Mouse (Mus musculus) ES-E14 (cell line): Measurements from ENCODE around the gene Mllt10. TPM values are rescaled to one million over a fixed set of nuclear protein-coding genes. Genes with fewer than 3 reads are reported as not detected.

ENCODE experiments used
- DNase-seq: peaks from one replicate; pipeline ENCODE4 v3.0.0-alpha.2; 2013; ENCODE audit warnings: low read depth, low spot score
- H3K27ac ChIP-seq: 2 replicates; pipeline ENCODE4 v1.5.1; 2012; ENCODE audit warnings: low read depth, mild to moderate bottlenecking, low read length, moderate library complexity, mixed read lengths; ENCODE audit not compliant: poor library complexity, insufficient read depth, severe bottlenecking
- H3K36me3 ChIP-seq: 2 replicates; pipeline ENCODE4 v1.6.1; 2012; ENCODE audit warnings: mild to moderate bottlenecking, low read length, moderate library complexity, mixed read lengths; ENCODE audit not compliant: control insufficient read depth, poor library complexity, insufficient read depth, severe bottlenecking
- H3K4me1 ChIP-seq, 2 experiments: fragments of 150-350 bp in 1 of 2; sonication (generic) in 1 of 2; 2 replicates each; pipeline ENCODE4 v1.6.1; 2012; ENCODE audit warnings: low read length in 2 of 2, mild to moderate bottlenecking in 1 of 2, mixed read lengths in 1 of 2; ENCODE audit not compliant: control insufficient read depth in 2 of 2, insufficient read depth in 2 of 2, poor library complexity in 1 of 2
- H3K4me3 ChIP-seq, 2 experiments: fragments of 150-350 bp in 1 of 2; sonication (generic) in 1 of 2; 2 replicates each; pipeline ENCODE4 v1.5.1; 2012; ENCODE audit warnings: low read length in 2 of 2, low read depth in 1 of 2, mild to moderate bottlenecking in 1 of 2, mixed read lengths in 1 of 2; ENCODE audit not compliant: insufficient read depth in 1 of 2, poor library complexity in 1 of 2, severe bottlenecking in 1 of 2
- H3K9ac ChIP-seq: 2 replicates; pipeline ENCODE4 v1.6.1; 2012; ENCODE audit warnings: low read depth, mild to moderate bottlenecking, low read length, mixed read lengths; ENCODE audit not compliant: poor library complexity, insufficient read depth, severe bottlenecking
- H3K9me3 ChIP-seq: fragments of 150-350 bp; sonication (generic); 2 replicates; pipeline ENCODE4 v1.6.1; 2012; ENCODE audit warnings: low read depth, mild to moderate bottlenecking, low read length; ENCODE audit not compliant: control insufficient read depth, insufficient read depth
- CHD2 ChIP-seq: IDR thresholded peaks from 2 replicates; pipeline ENCODE4 v1.6.1; 2014; ENCODE audit warnings: mild to moderate bottlenecking, low read depth, low read length, inconsistent platforms
- HCFC1 ChIP-seq: IDR thresholded peaks from 2 replicates; pipeline ENCODE4 v1.6.1; 2012; ENCODE audit warnings: low read length, inconsistent platforms, borderline replicate concordance; ENCODE audit not compliant: insufficient read depth
- MAFK ChIP-seq: IDR thresholded peaks from 2 replicates; pipeline ENCODE4 v1.6.1; 2014; ENCODE audit warnings: mild to moderate bottlenecking, low read depth, low read length, inconsistent platforms; ENCODE audit not compliant: insufficient read depth
- ZC3H11A ChIP-seq: IDR thresholded peaks from 2 replicates; pipeline ENCODE4 v1.6.1; 2012; ENCODE audit warnings: low read depth, mild to moderate bottlenecking, inconsistent platforms, low read length, borderline replicate concordance
- ZNF384 ChIP-seq: IDR thresholded peaks from 2 replicates; pipeline ENCODE4 v1.6.1; 2012; ENCODE audit warnings: low read depth, low read length, inconsistent platforms
- in situ Hi-C, 2 experiments: fragments of 600-800 bp; cut with MboI; formaldehyde crosslinking; loops; one replicate each; pipeline ENCODE4 v1.15.1; 2025; ENCODE audit warnings: low sequenced_read_pairs in 2 of 2, inconsistent platforms in 1 of 2; ENCODE audit not compliant: unreplicated experiment in 2 of 2
- total RNA-seq: library from RNA; depleted of rRNA; stranded (reverse); fragments of 300-350 nt; gene quantifications from 2 replicates; pipeline ENCODE4 v1.2.3, GENCODE M21; 2012

Mllt10 gene
- total RNA-seq, 1 experiment = 40.7 TPM

DNA sequence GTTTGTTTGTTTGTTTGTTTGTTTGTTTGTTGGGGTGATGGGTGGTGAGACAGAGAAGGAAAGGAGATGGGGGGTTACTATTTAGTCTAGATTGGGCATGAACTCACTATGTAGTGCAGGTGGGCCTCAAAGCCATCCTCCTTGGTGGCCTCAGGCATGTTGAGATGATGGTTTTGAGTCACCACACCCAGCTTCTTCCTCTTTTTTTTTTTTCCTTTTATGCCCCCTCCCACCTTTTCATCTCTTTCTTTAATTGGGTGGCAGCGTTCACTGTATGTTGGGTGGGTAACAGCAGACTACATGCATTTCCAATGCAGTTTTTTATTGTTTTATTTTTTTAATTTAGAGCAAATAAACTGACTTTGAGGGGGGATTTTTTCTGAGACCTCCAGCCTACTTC, 38.4 kb upstream of the Mllt10 start:
- Histone ChIP-seq H3K4me3 (no peak overlapping the region), H3K9me3 (peaks cover 4% of the 10 kb centered on the region; the same call in 1 of the 2 replicates), H3K36me3 (no peaks in the 10 kb centered on the region), H3K4me1 (no peaks in the 10 kb centered on the region), H3K9ac (no peak overlapping the region), H3K27ac (no peak overlapping the region)
- DNase-seq = no peak
- in situ Hi-C loops = no loop called here
- TF ChIP-seq CHD2 (no peak), HCFC1 (no peak), MAFK (no peak), ZNF384 (no peak), ZC3H11A (no peak)

DNA sequence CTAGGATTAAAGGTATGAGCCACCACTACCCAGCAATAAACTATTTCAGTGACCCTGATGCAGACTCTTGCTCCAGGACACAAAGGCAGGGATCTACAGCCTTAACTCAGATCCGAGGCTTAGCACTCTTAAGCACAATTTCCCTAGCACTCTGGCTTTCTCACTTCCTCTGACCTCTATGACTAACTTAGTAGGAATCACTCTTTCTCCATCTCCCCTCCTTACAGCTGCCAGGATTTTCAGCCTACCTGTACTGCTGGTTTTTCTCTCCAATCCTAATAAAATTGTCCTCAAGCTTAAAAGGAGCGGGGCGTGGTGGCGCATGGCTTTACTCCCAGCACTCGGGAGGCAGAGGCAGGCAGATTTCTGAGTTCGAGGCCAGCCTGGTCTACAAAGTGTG, 37.7 kb upstream of the Mllt10 start:
- no peaks in the 10 kb centered on the region for H3K4me1 ChIP-seq
- TF ChIP-seq CHD2 = no peak
- TF ChIP-seq ZC3H11A = no peak
- no peak for TF ChIP-seq MAFK
- no peak for TF ChIP-seq ZNF384
- TF ChIP-seq HCFC1 = no peak
- H3K27ac ChIP-seq = no peak overlapping the region
- H3K36me3 ChIP-seq = no peaks in the 10 kb centered on the region
- no peak overlapping the region for H3K9ac ChIP-seq
- no peak for DNase-seq
- H3K4me3 ChIP-seq = no peak overlapping the region
- in situ Hi-C loops = no loop called here
- peaks cover 4% of the 10 kb centered on the region; the same call in 1 of the 2 replicates for H3K9me3 ChIP-seq

DNA sequence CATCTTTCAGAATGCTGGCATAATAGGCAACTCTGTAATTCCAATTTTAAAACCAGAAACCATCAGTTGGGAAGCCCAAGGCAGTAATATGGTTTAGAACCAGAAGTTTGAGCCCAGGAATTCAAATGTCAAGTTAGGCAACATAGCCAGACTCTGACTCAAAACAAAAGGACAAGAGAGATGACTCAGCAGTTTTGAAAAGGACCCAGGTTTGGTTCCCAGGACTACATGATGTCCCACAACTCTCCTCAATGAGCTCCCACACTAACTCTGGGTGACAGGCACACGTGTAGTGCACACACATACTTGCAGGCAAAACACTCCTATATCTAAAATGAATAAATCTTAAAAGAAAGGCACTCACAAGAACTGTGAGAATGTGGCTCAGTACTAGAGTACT, 35.9 kb upstream of the Mllt10 start:
- peak; percentile 94 for TF ChIP-seq MAFK
- no peak for TF ChIP-seq ZNF384
- TF ChIP-seq ZC3H11A = no peak
- TF ChIP-seq CHD2 = no peak
- Histone ChIP-seq H3K4me3 (no peak overlapping the region), H3K9me3 (peaks cover 4% of the 10 kb centered on the region; the same call in 1 of the 2 replicates), H3K4me1 (no peaks in the 10 kb centered on the region), H3K9ac (no peak overlapping the region), H3K27ac (peak overlapping the region; percentile 47; the same call in 1 of the 2 replicates), H3K36me3 (no peaks in the 10 kb centered on the region)
- DNase-seq = no peak
- in situ Hi-C loops = no loop called here

DNA sequence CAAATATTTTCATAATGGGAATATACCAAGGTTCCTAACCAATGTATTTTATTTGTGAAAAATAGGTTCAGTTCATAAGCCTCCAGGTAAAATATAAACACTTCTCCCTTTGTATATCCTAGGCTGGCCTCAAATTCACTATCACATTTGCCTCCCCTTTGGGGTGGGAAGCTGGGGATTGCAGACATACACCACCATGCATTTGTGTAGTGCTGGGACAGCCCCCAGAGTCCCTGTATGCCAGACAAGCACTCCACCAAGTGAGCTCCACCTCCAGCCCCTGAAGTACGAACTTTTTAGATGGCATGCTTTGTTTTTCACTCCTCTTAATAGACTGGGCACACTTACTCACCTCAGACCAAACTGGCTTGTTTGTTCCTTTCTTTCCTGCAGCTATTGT, 32.2 kb upstream of the Mllt10 start:
- H3K9ac ChIP-seq = no peak overlapping the region
- TF ChIP-seq HCFC1 (no peak), ZC3H11A (no peak), ZNF384 (no peak), CHD2 (no peak), MAFK (no peak)
- in situ Hi-C loops = no loop called here
- H3K4me1 ChIP-seq = peaks cover 0 to 3% of the 10 kb centered on the region in 2 experiments; a peak in 2 of 4 replicates
- no peak overlapping the region for H3K4me3 ChIP-seq
- H3K9me3 ChIP-seq = peaks cover 4% of the 10 kb centered on the region; the same call in 1 of the 2 replicates
- no peak overlapping the region for H3K27ac ChIP-seq
- H3K36me3 ChIP-seq = no peaks in the 10 kb centered on the region
- no peak for DNase-seq

DNA sequence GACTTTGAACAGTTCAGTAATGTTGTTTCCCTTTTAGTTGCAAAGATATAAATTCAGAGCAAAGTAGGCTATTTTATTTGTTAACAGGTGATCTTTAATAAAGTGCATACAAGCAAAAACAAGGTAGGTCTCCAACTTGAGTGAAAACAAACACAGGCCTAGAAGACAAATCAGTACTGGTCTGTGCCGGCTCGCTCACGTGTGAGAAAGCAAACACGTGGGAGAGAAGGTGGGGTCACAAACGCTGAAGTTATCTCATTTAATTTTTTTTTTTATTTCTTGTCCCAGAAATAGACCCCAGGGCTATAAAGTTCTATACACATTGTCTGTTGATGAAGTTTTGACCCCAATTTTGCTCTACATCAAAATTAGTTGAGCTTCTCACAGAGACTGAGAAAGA, 29.9 kb upstream of the Mllt10 start:
- no peak overlapping the region; the same call in 1 of the 2 replicates for H3K27ac ChIP-seq
- no peaks in the 10 kb centered on the region for H3K9me3 ChIP-seq
- H3K4me1 ChIP-seq = peaks cover 0 to 3% of the 10 kb centered on the region in 2 experiments; a peak in 2 of 4 replicates
- no peak overlapping the region for H3K9ac ChIP-seq
- in situ Hi-C loops = loop anchor here in 1 of 2 experiments (25.0 kb wide), 1 partner anchor 1412 kb away; the partner anchor contains the start of gene Ptf1a
- TF ChIP-seq CHD2 (no peak), MAFK (no peak), ZC3H11A (no peak), HCFC1 (no peak), ZNF384 (no peak)
- DNase-seq = no peak
- H3K4me3 ChIP-seq = peak overlapping the region in 1 of 2 experiments; percentile 67; a peak in 1 of 4 replicates
- no peaks in the 10 kb centered on the region for H3K36me3 ChIP-seq
